Mouse (Mus musculus): ENCODE results near the gene Scgb1b30. TPM values are rescaled to one million over a fixed set of nuclear protein-coding genes. Genes with fewer than 3 reads are reported as not detected.
A peak's percentile ranks its signal among the peaks of the same experiment; 100 is the strongest.

Scgb1b30 gene
- polyA plus RNA-seq, 1 experiment, result not detected

GRCm38 (mm10) chr7:34125346-34125745 is 30.1 kb downstream of the Scgb1b30 start:
- no peak overlapping the region for H3K4me3 ChIP-seq (ENCODE audit: control insufficient read depth, low read depth, low read length)
- no peaks in the 10 kb centered on the region for H3K27me3 ChIP-seq (ENCODE audit: control insufficient read depth, insufficient read depth, low read length)
- TF ChIP-seq POLR2A (IDR thresholded peaks at IDR 0.05; ENCODE audit: control insufficient read depth, low read depth, low read length) (no peak), CTCF (IDR thresholded peaks at IDR 0.05; ENCODE audit: control insufficient read depth, insufficient read depth, insufficient replicate concordance, low read depth, low read length) (no peak)
- no peaks in the 10 kb centered on the region for H3K36me3 ChIP-seq (ENCODE audit: control insufficient read depth, insufficient read depth, low read length)
- no peaks in the 10 kb centered on the region for H3K4me1 ChIP-seq (ENCODE audit: control insufficient read depth, insufficient read depth, low read length)
- H3K27ac ChIP-seq (ENCODE audit: control insufficient read depth, insufficient read depth, low read depth, low read length), result no peak overlapping the region

GRCm38 (mm10) chr7:34126291-34126690 is 31.1 kb downstream of the Scgb1b30 start:
- TF ChIP-seq CTCF (IDR thresholded peaks at IDR 0.05; ENCODE audit: control insufficient read depth, insufficient read depth, insufficient replicate concordance, low read depth, low read length), result no peak
- no peaks in the 10 kb centered on the region for H3K36me3 ChIP-seq (ENCODE audit: control insufficient read depth, insufficient read depth, low read length)
- H3K27me3 ChIP-seq (ENCODE audit: control insufficient read depth, insufficient read depth, low read length), result no peaks in the 10 kb centered on the region
- H3K27ac ChIP-seq (ENCODE audit: control insufficient read depth, insufficient read depth, low read depth, low read length), result no peak overlapping the region
- H3K4me1 ChIP-seq (ENCODE audit: control insufficient read depth, insufficient read depth, low read length), result no peaks in the 10 kb centered on the region
- H3K4me3 ChIP-seq (ENCODE audit: control insufficient read depth, low read depth, low read length), result no peak overlapping the region

- H3K4me1 ChIP-seq (ENCODE audit: control insufficient read depth, insufficient read depth, low read length), result peaks cover 8% of the 10 kb centered on the region
- TF ChIP-seq POLR2A (IDR thresholded peaks at IDR 0.05; ENCODE audit: control insufficient read depth, low read depth, low read length) (no peak), CTCF (IDR thresholded peaks at IDR 0.05; ENCODE audit: control insufficient read depth, insufficient read depth, insufficient replicate concordance, low read depth, low read length) (no peak)
- H3K4me3 ChIP-seq (ENCODE audit: control insufficient read depth, low read depth, low read length), result no peak overlapping the region
- H3K27me3 ChIP-seq (ENCODE audit: control insufficient read depth, insufficient read depth, low read length), result no peaks in the 10 kb centered on the region
- H3K27ac ChIP-seq (ENCODE audit: control insufficient read depth, insufficient read depth, low read depth, low read length), result no peak overlapping the region
- H3K36me3 ChIP-seq (ENCODE audit: control insufficient read depth, insufficient read depth, low read length), result no peaks in the 10 kb centered on the region
These were observed 35.9 kb downstream of the Scgb1b30 start for GRCm38 (mm10) chr7:34131118-34131517.

GRCm38 (mm10) chr7:34131959-34132354 is 36.7 kb downstream of the Scgb1b30 start:
- no peak overlapping the region for H3K4me3 ChIP-seq (ENCODE audit: control insufficient read depth, low read depth, low read length)
- H3K36me3 ChIP-seq (ENCODE audit: control insufficient read depth, insufficient read depth, low read length), result no peaks in the 10 kb centered on the region
- H3K4me1 ChIP-seq (ENCODE audit: control insufficient read depth, insufficient read depth, low read length), result peaks cover 8% of the 10 kb centered on the region
- TF ChIP-seq POLR2A (IDR thresholded peaks at IDR 0.05; ENCODE audit: control insufficient read depth, low read depth, low read length) (no peak), CTCF (IDR thresholded peaks at IDR 0.05; ENCODE audit: control insufficient read depth, insufficient read depth, insufficient replicate concordance, low read depth, low read length) (no peak)
- H3K27ac ChIP-seq (ENCODE audit: control insufficient read depth, insufficient read depth, low read depth, low read length), result no peak overlapping the region; the same call in 1 of the 2 replicates
- H3K27me3 ChIP-seq (ENCODE audit: control insufficient read depth, insufficient read depth, low read length), result no peaks in the 10 kb centered on the region

GRCm38 (mm10) chr7:34132355-34133079 is 37.3 kb downstream of the Scgb1b30 start:
- H3K4me3 ChIP-seq (ENCODE audit: control insufficient read depth, low read depth, low read length), result peak overlapping the region; percentile 89
- no peak for TF ChIP-seq CTCF (IDR thresholded peaks at IDR 0.05; ENCODE audit: control insufficient read depth, insufficient read depth, insufficient replicate concordance, low read depth, low read length)
- no peak for TF ChIP-seq POLR2A (IDR thresholded peaks at IDR 0.05; ENCODE audit: control insufficient read depth, low read depth, low read length)
- no peaks in the 10 kb centered on the region for H3K27me3 ChIP-seq (ENCODE audit: control insufficient read depth, insufficient read depth, low read length)
- no peaks in the 10 kb centered on the region for H3K36me3 ChIP-seq (ENCODE audit: control insufficient read depth, insufficient read depth, low read length)
- H3K27ac ChIP-seq (ENCODE audit: control insufficient read depth, insufficient read depth, low read depth, low read length), result peak overlapping the region; percentile 78
- peaks cover 8% of the 10 kb centered on the region for H3K4me1 ChIP-seq (ENCODE audit: control insufficient read depth, insufficient read depth, low read length)

GRCm38 (mm10) chr7:34133117-34133762 is 38.0 kb downstream of the Scgb1b30 start, which contains the start of gene Wtip:
TSS of gene Wtip (minus strand) at chr7:34133268.
- TF ChIP-seq CTCF (IDR thresholded peaks at IDR 0.05; ENCODE audit: control insufficient read depth, insufficient read depth, insufficient replicate concordance, low read depth, low read length) (no peak), POLR2A (IDR thresholded peaks at IDR 0.05; ENCODE audit: control insufficient read depth, low read depth, low read length) (no peak)
- Histone ChIP-seq H3K27me3 (ENCODE audit: control insufficient read depth, insufficient read depth, low read length) (no peaks in the 10 kb centered on the region), H3K36me3 (ENCODE audit: control insufficient read depth, insufficient read depth, low read length) (no peaks in the 10 kb centered on the region), H3K27ac (ENCODE audit: control insufficient read depth, insufficient read depth, low read depth, low read length) (peak within 1 kb of the TSS; percentile 78), H3K4me3 (ENCODE audit: control insufficient read depth, low read depth, low read length) (peak within 1 kb of the TSS; percentile 89), H3K4me1 (ENCODE audit: control insufficient read depth, insufficient read depth, low read length) (peaks cover 8% of the 10 kb centered on the region)

- Histone ChIP-seq H3K36me3 (ENCODE audit: control insufficient read depth, insufficient read depth, low read length) (no peaks in the 10 kb centered on the region), H3K27ac (ENCODE audit: control insufficient read depth, insufficient read depth, low read depth, low read length) (no peak overlapping the region), H3K4me3 (ENCODE audit: control insufficient read depth, low read depth, low read length) (no peak overlapping the region), H3K27me3 (ENCODE audit: control insufficient read depth, insufficient read depth, low read length) (no peaks in the 10 kb centered on the region), H3K4me1 (ENCODE audit: control insufficient read depth, insufficient read depth, low read length) (peaks cover 8% of the 10 kb centered on the region)
- TF ChIP-seq POLR2A (IDR thresholded peaks at IDR 0.05; ENCODE audit: control insufficient read depth, low read depth, low read length), result no peak
These were observed 39.1 kb downstream of the Scgb1b30 start for GRCm38 (mm10) chr7:34134336-34134735.

Data from testis, adult 2 months (tissue).